Mouse (Mus musculus): Measurements from ENCODE around the gene Tnfsf13. TPM values are rescaled to one million over a fixed set of nuclear protein-coding genes. Genes with fewer than 3 reads are reported as not detected.

Gene Tnfsf13
- polyA plus RNA-seq, 1 experiment: 0.56 TPM

GRCm38 (mm10) chr11:69656617-69657461 lies 28.7 kb downstream of the Tnfsf13 start:
- Histone ChIP-seq H3K9me3 (no peaks in the 10 kb centered on the region), H3K4me3 (replicated peaks) (no peak overlapping the region), H3K36me3 (replicated peaks; ENCODE audit: low read length) (peaks cover 79% of the 10 kb centered on the region), H3K27me3 (replicated peaks) (no peaks in the 10 kb centered on the region), H3K4me1 (peaks cover 68% of the 10 kb centered on the region)
- no peak for TF ChIP-seq GATA1 (IDR thresholded peaks at IDR 0.05; ENCODE audit: borderline replicate concordance, low read length)
- TF ChIP-seq FLI1 (IDR thresholded peaks at IDR 0.05; ENCODE audit: low read length): no peak

DNA sequence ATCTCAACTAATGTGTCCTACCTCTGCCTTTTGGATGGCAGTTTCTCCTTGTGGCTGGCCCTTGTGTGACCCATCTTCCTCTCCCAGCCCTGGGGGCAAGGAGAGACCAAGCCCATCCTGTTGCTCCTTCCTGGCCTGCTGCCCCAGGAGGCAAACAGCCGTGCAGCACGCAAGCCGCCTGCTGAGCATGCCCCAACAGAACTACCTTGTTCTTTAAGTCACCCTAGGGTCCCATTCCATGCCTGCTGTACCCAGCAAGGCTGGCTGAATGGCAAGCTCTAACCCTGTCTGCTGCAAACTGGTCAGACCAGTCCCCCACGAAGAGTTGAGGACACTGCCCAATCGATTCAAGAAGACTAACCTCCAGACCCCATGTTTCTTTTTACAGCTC lies 29.5 kb downstream of the Tnfsf13 start:
- peaks cover 60% of the 10 kb centered on the region for H3K4me1 ChIP-seq
- no peak for TF ChIP-seq GATA1 (IDR thresholded peaks at IDR 0.05; ENCODE audit: borderline replicate concordance, low read length)
- TF ChIP-seq FLI1 (IDR thresholded peaks at IDR 0.05; ENCODE audit: low read length): no peak
- no peaks in the 10 kb centered on the region for H3K9me3 ChIP-seq
- H3K4me3 ChIP-seq (replicated peaks): no peak overlapping the region
- H3K27me3 ChIP-seq (replicated peaks): no peaks in the 10 kb centered on the region
- H3K36me3 ChIP-seq (replicated peaks; ENCODE audit: low read length): peaks cover 87% of the 10 kb centered on the region

- Histone ChIP-seq H3K27me3 (replicated peaks) (no peaks in the 10 kb centered on the region), H3K36me3 (replicated peaks; ENCODE audit: low read length) (peaks cover 93% of the 10 kb centered on the region), H3K4me3 (replicated peaks) (no peak within 1 kb of the TSS), H3K9me3 (no peaks in the 10 kb centered on the region), H3K4me1 (peaks cover 56% of the 10 kb centered on the region)
- no peak for TF ChIP-seq GATA1 (IDR thresholded peaks at IDR 0.05; ENCODE audit: borderline replicate concordance, low read length)
- TF ChIP-seq FLI1 (IDR thresholded peaks at IDR 0.05; ENCODE audit: low read length): no peak
Measured at GRCm38 (mm10) chr11:69655264-69656064, 30.1 kb downstream of the Tnfsf13 start, which contains the start of gene Sox15. TSS of gene Sox15 (plus strand) at chr11:69655314.

DNA sequence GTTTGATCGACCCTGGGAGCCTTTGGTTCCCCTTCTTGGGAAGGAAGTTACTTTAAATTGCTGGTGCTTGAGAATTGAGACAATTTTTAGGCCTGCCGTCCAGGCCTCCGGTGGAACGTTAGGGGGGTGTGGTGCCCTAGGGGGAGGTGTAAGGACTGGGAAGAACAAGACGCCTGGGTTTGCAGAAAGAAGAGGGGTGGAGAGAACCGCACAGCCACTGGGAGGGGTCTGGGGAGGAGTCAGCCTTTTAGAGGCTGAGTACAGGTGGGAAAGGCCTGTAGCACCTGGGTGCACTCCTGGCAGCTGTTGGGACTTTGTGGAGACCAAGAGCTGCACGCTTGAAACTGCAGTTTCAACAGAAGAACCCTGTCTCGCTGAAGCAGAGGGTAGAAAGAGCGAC lies 30.8 kb downstream of the Tnfsf13 start:
- H3K4me1 ChIP-seq: peaks cover 49% of the 10 kb centered on the region
- H3K27me3 ChIP-seq (replicated peaks): no peaks in the 10 kb centered on the region
- no peaks in the 10 kb centered on the region for H3K9me3 ChIP-seq
- TF ChIP-seq GATA1 (IDR thresholded peaks at IDR 0.05; ENCODE audit: borderline replicate concordance, low read length) (no peak), FLI1 (IDR thresholded peaks at IDR 0.05; ENCODE audit: low read length) (no peak)
- H3K4me3 ChIP-seq (replicated peaks): no peak overlapping the region
- peaks cover 94% of the 10 kb centered on the region for H3K36me3 ChIP-seq (replicated peaks; ENCODE audit: low read length)

GRCm38 (mm10) chr11:69653399-69653798 lies 32.2 kb downstream of the Tnfsf13 start:
- H3K9me3 ChIP-seq: no peaks in the 10 kb centered on the region
- peaks cover 98% of the 10 kb centered on the region for H3K36me3 ChIP-seq (replicated peaks; ENCODE audit: low read length)
- H3K27me3 ChIP-seq (replicated peaks): no peaks in the 10 kb centered on the region
- H3K4me1 ChIP-seq: peaks cover 38% of the 10 kb centered on the region
- TF ChIP-seq FLI1 (IDR thresholded peaks at IDR 0.05; ENCODE audit: low read length): no peak
- no peak for TF ChIP-seq GATA1 (IDR thresholded peaks at IDR 0.05; ENCODE audit: borderline replicate concordance, low read length)
- H3K4me3 ChIP-seq (replicated peaks): no peak overlapping the region

- Histone ChIP-seq H3K36me3 (replicated peaks; ENCODE audit: low read length) (peaks cover 94% of the 10 kb centered on the region), H3K4me3 (replicated peaks) (no peak overlapping the region)
Measured at GRCm38 (mm10) chr11:69645860-69646259, 39.7 kb downstream of the Tnfsf13 start.

GRCm38 (mm10) chr11:69635471-69635870 lies 50.1 kb downstream of the Tnfsf13 start:
- no peaks in the 10 kb centered on the region for H3K27me3 ChIP-seq (replicated peaks)
- H3K4me3 ChIP-seq (replicated peaks): no peak overlapping the region
- TF ChIP-seq FLI1 (IDR thresholded peaks at IDR 0.05; ENCODE audit: low read length) (no peak), GATA1 (IDR thresholded peaks at IDR 0.05; ENCODE audit: borderline replicate concordance, low read length) (no peak)
- H3K36me3 ChIP-seq (replicated peaks; ENCODE audit: low read length): peaks cover 39% of the 10 kb centered on the region
- H3K9me3 ChIP-seq: no peaks in the 10 kb centered on the region
- peaks cover 44% of the 10 kb centered on the region for H3K4me1 ChIP-seq

More at GRCm38 (mm10) chr11:69645860-69646259, 39.7 kb downstream of the Tnfsf13 start:
- Histone ChIP-seq H3K4me1 (no peaks in the 10 kb centered on the region), H3K9me3 (no peaks in the 10 kb centered on the region), H3K27me3 (replicated peaks) (no peaks in the 10 kb centered on the region)
- TF ChIP-seq GATA1 (IDR thresholded peaks at IDR 0.05; ENCODE audit: borderline replicate concordance, low read length): no peak
- TF ChIP-seq FLI1 (IDR thresholded peaks at IDR 0.05; ENCODE audit: low read length): no peak

DNA sequence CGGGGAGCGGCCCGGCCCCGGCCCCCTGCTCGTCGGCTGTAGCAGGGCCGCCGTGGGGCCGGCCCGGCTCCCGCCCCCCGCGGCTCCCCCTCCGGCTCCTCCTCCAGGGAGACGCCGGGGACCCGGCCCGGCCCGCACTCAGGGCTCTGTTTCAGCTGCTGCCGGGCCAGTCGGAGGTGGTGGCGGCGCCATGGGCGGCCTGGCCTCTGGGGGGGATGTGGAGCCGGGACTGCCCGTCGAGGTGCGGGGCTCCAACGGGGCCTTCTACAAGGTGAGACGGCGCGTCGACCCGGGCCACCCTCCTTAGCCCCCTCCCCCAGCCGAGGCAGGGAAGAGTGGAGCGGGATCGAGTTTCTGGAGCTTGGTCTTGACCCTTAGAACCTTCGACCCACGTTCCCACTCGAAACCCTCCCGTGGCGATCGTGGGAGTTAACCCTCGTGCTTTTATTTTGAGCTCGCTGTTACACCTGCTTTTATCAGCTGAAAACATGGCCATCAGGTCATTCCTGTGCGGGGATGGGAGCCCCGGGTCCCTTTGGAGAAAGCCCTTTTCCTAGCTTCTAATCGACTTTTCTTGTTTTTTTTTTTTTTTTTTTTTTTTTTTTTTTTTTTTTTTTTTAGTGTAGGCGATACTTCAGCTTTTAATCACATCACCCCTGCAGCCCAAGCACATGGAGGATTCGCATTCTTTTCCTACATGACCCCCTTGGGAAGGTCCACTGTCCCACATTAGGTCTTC lies 52.3 kb downstream of the Tnfsf13 start:
- H3K4me3 ChIP-seq (replicated peaks): peak overlapping the region; percentile 97
- H3K9me3 ChIP-seq: no peaks in the 10 kb centered on the region
- no peak for TF ChIP-seq GATA1 (IDR thresholded peaks at IDR 0.05; ENCODE audit: borderline replicate concordance, low read length)
- TF ChIP-seq FLI1 (IDR thresholded peaks at IDR 0.05; ENCODE audit: low read length): no peak
- peaks cover 21% of the 10 kb centered on the region for H3K36me3 ChIP-seq (replicated peaks; ENCODE audit: low read length)
- H3K27me3 ChIP-seq (replicated peaks): no peaks in the 10 kb centered on the region
- peaks cover 51% of the 10 kb centered on the region for H3K4me1 ChIP-seq

Other genes with a start within 250 kb of the Tnfsf13 start
- 0.95 TPM in 1 of 2 replicates, not detected in the other for gene Dnah2, start 136.7 kb downstream of the Tnfsf13 start, polyA plus RNA-seq (2012; ENCODE audit: insufficient read depth, low replicate concordance)
- gene Efnb3, start 125.6 kb downstream of the Tnfsf13 start, polyA plus RNA-seq (2012; ENCODE audit: insufficient read depth, low replicate concordance): 0.51 and 2.1 TPM in 2 replicates
- gene Wrap53, start 105.5 kb downstream of the Tnfsf13 start, polyA plus RNA-seq (2012; ENCODE audit: insufficient read depth, low replicate concordance): 19.7 and 50.2 TPM in 2 replicates
- gene Trp53, start 105.4 kb downstream of the Tnfsf13 start, polyA plus RNA-seq (2012; ENCODE audit: insufficient read depth, low replicate concordance): 53.2 and 68.6 TPM in 2 replicates
- 2.8 and 4.2 TPM in 2 replicates for gene Atp1b2, start 79.8 kb downstream of the Tnfsf13 start, polyA plus RNA-seq (2012; ENCODE audit: insufficient read depth, low replicate concordance)
- gene Shbg, start 67.9 kb downstream of the Tnfsf13 start, polyA plus RNA-seq (2012; ENCODE audit: insufficient read depth, low replicate concordance): not detected in 2 replicates
- not detected in 2 replicates for gene Sat2, start 63.8 kb downstream of the Tnfsf13 start, polyA plus RNA-seq (2012; ENCODE audit: insufficient read depth, low replicate concordance)
- gene Fxr2, start 52.8 kb downstream of the Tnfsf13 start, polyA plus RNA-seq (2012; ENCODE audit: insufficient read depth, low replicate concordance): 65.7 and 84.9 TPM in 2 replicates
- gene Sox15, start 30.5 kb downstream of the Tnfsf13 start, polyA plus RNA-seq (2012; ENCODE audit: insufficient read depth, low replicate concordance): not detected in 2 replicates
- gene Mpdu1, start 23.1 kb downstream of the Tnfsf13 start, polyA plus RNA-seq (2012; ENCODE audit: insufficient read depth, low replicate concordance): 16.2 and 31.6 TPM in 2 replicates
- gene Cd68, start 19.6 kb downstream of the Tnfsf13 start, polyA plus RNA-seq (2012; ENCODE audit: insufficient read depth, low replicate concordance): 8.7 and 128 TPM in 2 replicates
- 144 and 601 TPM in 2 replicates for gene Eif4a1, start 13.4 kb downstream of the Tnfsf13 start, polyA plus RNA-seq (2012; ENCODE audit: insufficient read depth, low replicate concordance)
- 54.1 and 94.8 TPM in 2 replicates for gene Senp3, start 3.7 kb downstream of the Tnfsf13 start, polyA plus RNA-seq (2012; ENCODE audit: insufficient read depth, low replicate concordance)
- 5.3 and 13.1 TPM in 2 replicates for gene Tnfsf12, start 10.1 kb upstream of the Tnfsf13 start, polyA plus RNA-seq (2012; ENCODE audit: insufficient read depth, low replicate concordance)
- gene Tnfsfm13, start 10.3 kb upstream of the Tnfsf13 start, polyA plus RNA-seq (2012; ENCODE audit: insufficient read depth, low replicate concordance): 2.0 and 2.5 TPM in 2 replicates
- gene Polr2a, start 72.9 kb upstream of the Tnfsf13 start, polyA plus RNA-seq (2012; ENCODE audit: insufficient read depth, low replicate concordance): 36.5 and 129 TPM in 2 replicates
- not detected in 2 replicates for gene Slc35g3, start 76.2 kb upstream of the Tnfsf13 start, polyA plus RNA-seq (2012; ENCODE audit: insufficient read depth, low replicate concordance)
- gene Zbtb4, start 80.1 kb upstream of the Tnfsf13 start, polyA plus RNA-seq (2012; ENCODE audit: insufficient read depth, low replicate concordance): 1.9 and 3.9 TPM in 2 replicates
- gene Chrnb1, start 110.2 kb upstream of the Tnfsf13 start, polyA plus RNA-seq (2012; ENCODE audit: insufficient read depth, low replicate concordance): not detected in 2 replicates
- 0.64 TPM in 1 of 2 replicates, not detected in the other for gene Fgf11, start 116.1 kb upstream of the Tnfsf13 start, polyA plus RNA-seq (2012; ENCODE audit: insufficient read depth, low replicate concordance)
- not detected in 2 replicates for gene Tmem102, start 119.8 kb upstream of the Tnfsf13 start, polyA plus RNA-seq (2012; ENCODE audit: insufficient read depth, low replicate concordance)
- not detected in 2 replicates for gene Gm39566, start 129.5 kb upstream of the Tnfsf13 start, polyA plus RNA-seq (2012; ENCODE audit: insufficient read depth, low replicate concordance)
- not detected in 2 replicates for gene Spem2, start 132.7 kb upstream of the Tnfsf13 start, polyA plus RNA-seq (2012; ENCODE audit: insufficient read depth, low replicate concordance)
- gene Spem1, start 136.4 kb upstream of the Tnfsf13 start, polyA plus RNA-seq (2012; ENCODE audit: insufficient read depth, low replicate concordance): not detected in 2 replicates
- 4.9 and 17.7 TPM in 2 replicates for gene Nlgn2, start 152.0 kb upstream of the Tnfsf13 start, polyA plus RNA-seq (2012; ENCODE audit: insufficient read depth, low replicate concordance)
- 742 and 1,105 TPM in 2 replicates for gene Tmem256, start 152.7 kb upstream of the Tnfsf13 start, polyA plus RNA-seq (2012; ENCODE audit: insufficient read depth, low replicate concordance)
- gene Plscr3, start 160.6 kb upstream of the Tnfsf13 start, polyA plus RNA-seq (2012; ENCODE audit: insufficient read depth, low replicate concordance): 41.3 and 79.4 TPM in 2 replicates
- gene Tnk1, start 172.9 kb upstream of the Tnfsf13 start, polyA plus RNA-seq (2012; ENCODE audit: insufficient read depth, low replicate concordance): not detected in 2 replicates
- not detected in 2 replicates for gene Tmem95, start 192.2 kb upstream of the Tnfsf13 start, polyA plus RNA-seq (2012; ENCODE audit: insufficient read depth, low replicate concordance)
- gene Kctd11, start 195.6 kb upstream of the Tnfsf13 start, polyA plus RNA-seq (2012; ENCODE audit: insufficient read depth, low replicate concordance): 0.98 TPM in 1 of 2 replicates, not detected in the other
- 47.6 and 58.4 TPM in 2 replicates for gene Acap1, start 209.8 kb upstream of the Tnfsf13 start, polyA plus RNA-seq (2012; ENCODE audit: insufficient read depth, low replicate concordance)
- 0.25 TPM in 1 of 2 replicates, not detected in the other for gene 2810408A11Rik, start 215.2 kb upstream of the Tnfsf13 start, polyA plus RNA-seq (2012; ENCODE audit: insufficient read depth, low replicate concordance)
- gene Neurl4, start 215.3 kb upstream of the Tnfsf13 start, polyA plus RNA-seq (2012; ENCODE audit: insufficient read depth, low replicate concordance): 17.6 and 26.8 TPM in 2 replicates
- gene Gps2, start 228.1 kb upstream of the Tnfsf13 start, polyA plus RNA-seq (2012; ENCODE audit: insufficient read depth, low replicate concordance): 116 and 124 TPM in 2 replicates
- 2,079 and 2,119 TPM in 2 replicates for gene Eif5a, start 236.2 kb upstream of the Tnfsf13 start, polyA plus RNA-seq (2012; ENCODE audit: insufficient read depth, low replicate concordance)

Measured in megakaryocyte, embryonic 14.5 days (primary cell).